Mouse (Mus musculus): ENCODE results near the gene Qpctl.

GRCm38 (mm10) chr7:19137380-19137779, 11.7 kb downstream of the Qpctl start:
- TF ChIP-seq CTCF (IDR thresholded peaks at IDR 0.05; ENCODE audit: insufficient read depth, low read depth, low read length): no peak
- TF ChIP-seq POLR2A (IDR thresholded peaks at IDR 0.05; ENCODE audit: insufficient read depth, low read depth, low read length): no peak
